Mouse (Mus musculus): ENCODE results near the gene Mink1. TPM values are rescaled to one million over a fixed set of nuclear protein-coding genes. Genes with fewer than 3 reads are reported as not detected.

The Mink1 gene
- polyA plus RNA-seq, 1 experiment from 2014 or later = 12.7 TPM

- H3K27me3 ChIP-seq (ENCODE audit: control insufficient read depth, insufficient read depth, low read length) = no peaks in the 10 kb centered on the region
- H3K4me1 ChIP-seq (ENCODE audit: control insufficient read depth in 2 of 2, insufficient read depth in 2 of 2, low read length in 2 of 2) = no peaks in the 10 kb centered on the region
- peaks cover 9% of the 10 kb centered on the region for H3K36me3 ChIP-seq (ENCODE audit: control insufficient read depth, insufficient read depth, low read length)
- H3K9ac ChIP-seq (ENCODE audit: low read length) = no peak within 1 kb of the TSS
- WGBS = 86% methylated on average over 6 of the region's 6 CpGs
- no peaks in the 10 kb centered on the region for H3K9me3 ChIP-seq (ENCODE audit: control insufficient read depth, low read length)
- no peak for ATAC-seq (ENCODE audit: insufficient number of reproducible peaks, insufficient read depth, low FRiP score, low read depth)
- no peak within 1 kb of the TSS for H3K4me3 ChIP-seq (ENCODE audit: control insufficient read depth in 1 of 2, insufficient read depth in 1 of 2, low read depth in 1 of 2, low read length in 2 of 2)
- H3K27ac ChIP-seq (replicated peaks in 1 of 2; ENCODE audit: control insufficient read depth in 1 of 2, insufficient read depth in 1 of 2, low read depth in 2 of 2, low read length in 2 of 2) = no peak within 1 kb of the TSS
- H3K4me2 ChIP-seq (ENCODE audit: low read length) = no peak within 1 kb of the TSS
These were observed 29.8 kb upstream of the Mink1 start, which contains the start of gene Gm40193 for GRCm38 (mm10) chr11:70532839-70533238. Gene Gm40193 (minus strand): TSS chr11:70532939.

- 0 out of 4 replicates have a peak overlapping the region, but pooled peaks have one; percentile 21 to 25 for H3K27ac ChIP-seq (replicated peaks in 1 of 2; ENCODE audit: control insufficient read depth in 1 of 2, insufficient read depth in 1 of 2, low read depth in 2 of 2, low read length in 2 of 2)
These were observed 23.3 kb upstream of the Mink1 start for GRCm38 (mm10) chr11:70539423-70539822.

GRCm38 (mm10) chr11:70539877-70540587 is 22.6 kb upstream of the Mink1 start, which contains the start of gene Pld2:
Gene Pld2 (plus strand): TSS chr11:70540064.
- Histone ChIP-seq H3K9ac (ENCODE audit: low read length) (peak within 1 kb of the TSS; percentile 84), H3K4me1 (ENCODE audit: control insufficient read depth in 2 of 2, insufficient read depth in 2 of 2, low read length in 2 of 2) (peaks cover 12 to 21% of the 10 kb centered on the region in 2 experiments), H3K4me3 (ENCODE audit: control insufficient read depth in 1 of 2, insufficient read depth in 1 of 2, low read depth in 1 of 2, low read length in 2 of 2) (peak within 1 kb of the TSS; percentile 65 to 69), H3K27ac (replicated peaks in 1 of 2; ENCODE audit: control insufficient read depth in 1 of 2, insufficient read depth in 1 of 2, low read depth in 2 of 2, low read length in 2 of 2) (peak within 1 kb of the TSS; percentile 29 to 74; a peak in 3 of 4 replicates), H3K9me3 (ENCODE audit: control insufficient read depth, low read length) (no peaks in the 10 kb centered on the region), H3K36me3 (ENCODE audit: control insufficient read depth, insufficient read depth, low read length) (0 out of 2 replicates have a peak, but pooled peaks cover 2% of the 10 kb centered on the region), H3K4me2 (ENCODE audit: low read length) (peak within 1 kb of the TSS; percentile 74), H3K27me3 (ENCODE audit: control insufficient read depth, insufficient read depth, low read length) (no peaks in the 10 kb centered on the region)
- ATAC-seq (ENCODE audit: insufficient number of reproducible peaks, insufficient read depth, low FRiP score, low read depth) = peak; percentile 97
- whole genome bisulfite sequencing = under 1% methylated on average over 62 of the region's 65 CpGs

More at GRCm38 (mm10) chr11:70539423-70539822, 23.3 kb upstream of the Mink1 start:
- Histone ChIP-seq H3K9ac (ENCODE audit: low read length) (peak overlapping the region; percentile 84), H3K27me3 (ENCODE audit: control insufficient read depth, insufficient read depth, low read length) (no peaks in the 10 kb centered on the region), H3K4me1 (ENCODE audit: control insufficient read depth in 2 of 2, insufficient read depth in 2 of 2, low read length in 2 of 2) (peaks cover 12 to 19% of the 10 kb centered on the region in 2 experiments), H3K4me2 (ENCODE audit: low read length) (peak overlapping the region; percentile 74), H3K36me3 (ENCODE audit: control insufficient read depth, insufficient read depth, low read length) (0 out of 2 replicates have a peak, but pooled peaks cover 2% of the 10 kb centered on the region), H3K9me3 (ENCODE audit: control insufficient read depth, low read length) (no peaks in the 10 kb centered on the region), H3K4me3 (ENCODE audit: control insufficient read depth in 1 of 2, insufficient read depth in 1 of 2, low read depth in 1 of 2, low read length in 2 of 2) (peak overlapping the region; percentile 65 to 69)
- ATAC-seq (ENCODE audit: insufficient number of reproducible peaks, insufficient read depth, low FRiP score, low read depth) = no peak
- 16% methylated on average over 9 of the region's 9 CpGs for WGBS

GRCm38 (mm10) chr11:70540928-70541327 is 21.8 kb upstream of the Mink1 start:
- Histone ChIP-seq H3K27me3 (ENCODE audit: control insufficient read depth, insufficient read depth, low read length) (no peaks in the 10 kb centered on the region), H3K36me3 (ENCODE audit: control insufficient read depth, insufficient read depth, low read length) (peaks cover 3% of the 10 kb centered on the region; the same call in 1 of the 2 replicates), H3K9me3 (ENCODE audit: control insufficient read depth, low read length) (no peaks in the 10 kb centered on the region), H3K4me3 (ENCODE audit: control insufficient read depth in 1 of 2, insufficient read depth in 1 of 2, low read depth in 1 of 2, low read length in 2 of 2) (peak overlapping the region; percentile 65 to 69), H3K4me2 (ENCODE audit: low read length) (peak overlapping the region; percentile 74), H3K9ac (ENCODE audit: low read length) (peak overlapping the region; percentile 84), H3K27ac (replicated peaks in 1 of 2; ENCODE audit: control insufficient read depth in 1 of 2, insufficient read depth in 1 of 2, low read depth in 2 of 2, low read length in 2 of 2) (0 out of 4 replicates have a peak overlapping the region, but pooled peaks of 1 of the 2 experiments have one; percentile 74), H3K4me1 (ENCODE audit: control insufficient read depth in 2 of 2, insufficient read depth in 2 of 2, low read length in 2 of 2) (peaks cover 12 to 21% of the 10 kb centered on the region in 2 experiments)
- ATAC-seq (ENCODE audit: insufficient number of reproducible peaks, insufficient read depth, low FRiP score, low read depth) = no peak
- WGBS = 90% methylated on average over 7 of the region's 7 CpGs

GRCm38 (mm10) chr11:70541415-70541814 is 21.3 kb upstream of the Mink1 start:
- Histone ChIP-seq H3K4me2 (ENCODE audit: low read length) (peak overlapping the region; percentile 74; the same call in 1 of the 2 replicates), H3K4me1 (ENCODE audit: control insufficient read depth in 2 of 2, insufficient read depth in 2 of 2, low read length in 2 of 2) (peaks cover 12 to 21% of the 10 kb centered on the region in 2 experiments), H3K4me3 (ENCODE audit: control insufficient read depth in 1 of 2, insufficient read depth in 1 of 2, low read depth in 1 of 2, low read length in 2 of 2) (peak overlapping the region in 1 of 2 experiments; percentile 69; a peak in 1 of 4 replicates), H3K36me3 (ENCODE audit: control insufficient read depth, insufficient read depth, low read length) (peaks cover 7% of the 10 kb centered on the region; the same call in 1 of the 2 replicates), H3K27me3 (ENCODE audit: control insufficient read depth, insufficient read depth, low read length) (no peaks in the 10 kb centered on the region), H3K9ac (ENCODE audit: low read length) (no peak overlapping the region), H3K27ac (replicated peaks in 1 of 2; ENCODE audit: control insufficient read depth in 1 of 2, insufficient read depth in 1 of 2, low read depth in 2 of 2, low read length in 2 of 2) (no peak overlapping the region), H3K9me3 (ENCODE audit: control insufficient read depth, low read length) (no peaks in the 10 kb centered on the region)
- 68% methylated on average over 5 of the region's 5 CpGs for WGBS
- no peak for ATAC-seq (ENCODE audit: insufficient number of reproducible peaks, insufficient read depth, low FRiP score, low read depth)

- WGBS = 28% methylated on average over 7 of the region's 7 CpGs
- H3K4me2 ChIP-seq (ENCODE audit: low read length) = peak overlapping the region; percentile 39
- H3K9ac ChIP-seq (ENCODE audit: low read length) = peak overlapping the region; percentile 34; the same call in 1 of the 2 replicates
- H3K27me3 ChIP-seq (ENCODE audit: control insufficient read depth, insufficient read depth, low read length) = no peaks in the 10 kb centered on the region
- peak overlapping the region in 1 of 2 experiments; percentile 2; a peak in 1 of 4 replicates for H3K4me3 ChIP-seq (ENCODE audit: control insufficient read depth in 1 of 2, insufficient read depth in 1 of 2, low read depth in 1 of 2, low read length in 2 of 2)
- peaks cover 14 to 18% of the 10 kb centered on the region in 2 experiments for H3K4me1 ChIP-seq (ENCODE audit: control insufficient read depth in 2 of 2, insufficient read depth in 2 of 2, low read length in 2 of 2)
- peaks cover 13% of the 10 kb centered on the region; the same call in 1 of the 2 replicates for H3K36me3 ChIP-seq (ENCODE audit: control insufficient read depth, insufficient read depth, low read length)
- H3K9me3 ChIP-seq (ENCODE audit: control insufficient read depth, low read length) = no peaks in the 10 kb centered on the region
- peak overlapping the region in 1 of 2 experiments; percentile 51; a peak in 2 of 4 replicates for H3K27ac ChIP-seq (replicated peaks in 1 of 2; ENCODE audit: control insufficient read depth in 1 of 2, insufficient read depth in 1 of 2, low read depth in 2 of 2, low read length in 2 of 2)
- ATAC-seq (ENCODE audit: insufficient number of reproducible peaks, insufficient read depth, low FRiP score, low read depth) = no peak
These were observed 18.2 kb upstream of the Mink1 start for GRCm38 (mm10) chr11:70544496-70544895.

GRCm38 (mm10) chr11:70551526-70551925 is 11.2 kb upstream of the Mink1 start:
- WGBS = 86% methylated on average over 8 of the region's 8 CpGs
- ATAC-seq (ENCODE audit: insufficient number of reproducible peaks, insufficient read depth, low FRiP score, low read depth) = no peak
- H3K4me1 ChIP-seq (ENCODE audit: control insufficient read depth in 2 of 2, insufficient read depth in 2 of 2, low read length in 2 of 2) = 0 out of 4 replicates have a peak, but pooled peaks cover 0 to 2% of the 10 kb centered on the region in 2 experiments
- no peak overlapping the region for H3K4me3 ChIP-seq (ENCODE audit: control insufficient read depth in 1 of 2, insufficient read depth in 1 of 2, low read depth in 1 of 2, low read length in 2 of 2)
- no peak overlapping the region for H3K9ac ChIP-seq (ENCODE audit: low read length)
- no peak overlapping the region for H3K27ac ChIP-seq (replicated peaks in 1 of 2; ENCODE audit: control insufficient read depth in 1 of 2, insufficient read depth in 1 of 2, low read depth in 2 of 2, low read length in 2 of 2)
- H3K9me3 ChIP-seq (ENCODE audit: control insufficient read depth, low read length) = no peaks in the 10 kb centered on the region
- peaks cover 40% of the 10 kb centered on the region for H3K36me3 ChIP-seq (ENCODE audit: control insufficient read depth, insufficient read depth, low read length)
- H3K27me3 ChIP-seq (ENCODE audit: control insufficient read depth, insufficient read depth, low read length) = no peaks in the 10 kb centered on the region
- H3K4me2 ChIP-seq (ENCODE audit: low read length) = no peak overlapping the region

All from heart, embryonic 14.5 days (tissue).